Mouse (Mus musculus): Measurements from ENCODE around the gene Slc1a1.

GRCm38 (mm10) chr19:28908693-28909092 is 73.8 kb downstream of the Slc1a1 start:
- TF ChIP-seq CTCF (IDR thresholded peaks at IDR 0.05; ENCODE audit: low read depth, low read length) (no peak), POLR2A (IDR thresholded peaks at IDR 0.05; ENCODE audit: extremely low read depth, insufficient read depth, low read length) (no peak)
